Mouse (Mus musculus): Measurements from ENCODE around the gene Gm49373. TPM values are rescaled to one million over a fixed set of nuclear protein-coding genes. Genes with fewer than 3 reads are reported as not detected.

Gm49373 gene
- total RNA-seq, 2 experiments from 2014 or later = 1.6 to 2.9 TPM

GRCm38 (mm10) chr9:21029291-21030054 lies 43.4 kb downstream of the Gm49373 start, which contains the start of gene Icam4:
Gene Icam4, plus strand, starts transcription at chr9:21029373.
- DNase-seq (ENCODE audit: low spot score in 2 of 2) = peak; percentile 49 to 86

GRCm38 (mm10) chr9:21028560-21029110 lies 44.3 kb downstream of the Gm49373 start:
- no peak for DNase-seq (ENCODE audit: low spot score in 2 of 2)

- no peak for DNase-seq (ENCODE audit: low spot score in 2 of 2)
Measured at GRCm38 (mm10) chr9:21027774-21028290, 45.1 kb downstream of the Gm49373 start.

GRCm38 (mm10) chr9:21026849-21027248 lies 46.0 kb downstream of the Gm49373 start:
- no peak for DNase-seq (ENCODE audit: low spot score in 2 of 2)

GRCm38 (mm10) chr9:21025258-21025810 lies 47.6 kb downstream of the Gm49373 start:
- no peak for DNase-seq (ENCODE audit: low spot score in 2 of 2)

GRCm38 (mm10) chr9:21022726-21023125 lies 50.2 kb downstream of the Gm49373 start:
- DNase-seq (ENCODE audit: low spot score in 2 of 2) = no peak

GRCm38 (mm10) chr9:21022288-21022687 lies 50.6 kb downstream of the Gm49373 start:
- no peak for DNase-seq (ENCODE audit: low spot score in 2 of 2)

- DNase-seq (ENCODE audit: low spot score in 2 of 2) = no peak
Measured at GRCm38 (mm10) chr9:21021363-21021762, 51.5 kb downstream of the Gm49373 start.

- no peak for DNase-seq (ENCODE audit: low spot score in 2 of 2)
Measured at GRCm38 (mm10) chr9:21018600-21018999, 54.3 kb downstream of the Gm49373 start.

GRCm38 (mm10) chr9:21017177-21017575 lies 55.7 kb downstream of the Gm49373 start:
- DNase-seq (ENCODE audit: low spot score in 2 of 2) = no peak

GRCm38 (mm10) chr9:21016331-21017176 lies 56.3 kb downstream of the Gm49373 start:
- no peak for DNase-seq (ENCODE audit: low spot score in 2 of 2)

GRCm38 (mm10) chr9:21015571-21016130 lies 57.2 kb downstream of the Gm49373 start, which contains the start of gene Icam1:
Gene Icam1, plus strand, starts transcription at chr9:21015985.
- no peak for DNase-seq (ENCODE audit: low spot score in 2 of 2)

GRCm38 (mm10) chr9:21014691-21015570 lies 58.0 kb downstream of the Gm49373 start:
- peak in 1 of 2 experiments; percentile 30 for DNase-seq (ENCODE audit: low spot score in 2 of 2)

Small RNA genes within 50 kb of the gene (microRNA-seq; reads per million reads assigned to microRNA genes)
- 0 to 0.20 reads per million in 2 experiments for gene Mir1900
- gene Mir7082 = 0.39 to 0.49 reads per million in 2 experiments

Other genes with a start within 250 kb of the Gm49373 start
- 10 to 100 TPM; 66.8 to 70.4 TPM for gene A230050P20Rik, start 204.5 kb downstream of the Gm49373 start, total RNA-seq (2021)
- 10 to 100 TPM in 1 of 2 experiments, 1 to 10 TPM in 1; 9.9 to 10.6 TPM for gene Angptl6, start 193.4 kb downstream of the Gm49373 start, total RNA-seq (2021)
- gene Ppan, start 184.9 kb downstream of the Gm49373 start, total RNA-seq (2021) = 10 to 100 TPM; 24.1 to 25.3 TPM
- 100 to 1,000 TPM; 124 to 132 TPM for gene Eif3g, start 174.5 kb downstream of the Gm49373 start, total RNA-seq (2021)
- gene Dnmt1, start 113.2 kb downstream of the Gm49373 start, total RNA-seq (2021) = 10 to 100 TPM; 32.1 to 34.7 TPM
- 1 to 10 TPM; 1.6 to 2.1 TPM for gene S1pr2, start 96.3 kb downstream of the Gm49373 start, total RNA-seq (2021)
- 10 to 100 TPM; 61.0 to 61.9 TPM for gene Mrpl4, start 70.4 kb downstream of the Gm49373 start, total RNA-seq (2021)
- 1 to 10 TPM; 2.0 to 2.6 TPM for gene Icam1, start 57.1 kb downstream of the Gm49373 start, total RNA-seq (2021)
- 1 to 10 TPM in 1 of 2 experiments, under 1 TPM in 1; 0.97 to 1.2 TPM for gene Icam4, start 43.7 kb downstream of the Gm49373 start, total RNA-seq (2021)
- gene Icam5, start 41.0 kb downstream of the Gm49373 start, total RNA-seq (2021) = 100 to 1,000 TPM; 379 to 387 TPM
- gene Zglp1, start 6.0 kb downstream of the Gm49373 start, total RNA-seq (2021) = not detected
- gene Fdx1l, start 518 bp upstream of the Gm49373 start, total RNA-seq (2021) = 10 to 100 TPM; 54.0 to 65.5 TPM
- 1 to 10 TPM; 2.2 to 2.7 TPM for gene Gm38431, start 18.9 kb upstream of the Gm49373 start, total RNA-seq (2021)
- gene Raver1, start 18.9 kb upstream of the Gm49373 start, total RNA-seq (2021) = 10 to 100 TPM; 32.9 TPM
- 10 to 100 TPM; 13.5 to 15.3 TPM for gene Tyk2, start 58.1 kb upstream of the Gm49373 start, total RNA-seq (2021)
- gene Cdc37, start 76.9 kb upstream of the Gm49373 start, total RNA-seq (2021) = 100 to 1,000 TPM; 163 TPM
- gene Pde4a, start 92.6 kb upstream of the Gm49373 start, total RNA-seq (2021) = 10 to 100 TPM; 83.4 to 86.6 TPM
- gene Keap1, start 166.3 kb upstream of the Gm49373 start, total RNA-seq (2021) = 10 to 100 TPM; 58.3 to 61.5 TPM
- gene S1pr5, start 175.3 kb upstream of the Gm49373 start, total RNA-seq (2021) = 10 to 100 TPM; 13.5 to 14.5 TPM
- gene Atg4d, start 192.2 kb upstream of the Gm49373 start, total RNA-seq (2021) = 10 to 100 TPM; 43.6 to 50.9 TPM
- 10 to 100 TPM; 39.7 to 46.9 TPM for gene Kri1, start 214.9 kb upstream of the Gm49373 start, total RNA-seq (2021)
- 10 to 100 TPM; 53.7 to 56.7 TPM for gene Cdkn2d, start 218.3 kb upstream of the Gm49373 start, total RNA-seq (2021)
- gene Ap1m2, start 239.2 kb upstream of the Gm49373 start, total RNA-seq (2021) = under 1 TPM; 0.18 to 0.30 TPM
- 10 to 100 TPM; 44.7 to 48.0 TPM for gene Slc44a2, start 247.6 kb upstream of the Gm49373 start, total RNA-seq (2021)

All from layer of hippocampus, adult 18-20 months (tissue).